Mouse (Mus musculus) liver, adult 2 months (tissue): Measurements from ENCODE around the gene Mamstr. TPM values are rescaled to one million over a fixed set of nuclear protein-coding genes. Genes with fewer than 3 reads are reported as not detected.

ENCODE experiments used
- DNase-seq: peaks from one replicate; pipeline ENCODE4 v3.0.0-alpha.2; 2011; ENCODE audit warnings: low read depth, low spot score; ENCODE audit errors: extremely low read depth
- H3K27ac ChIP-seq: fragments of 200-500 bp; replicated peaks from 2 replicates; pipeline ENCODE4 v1.5.1; 2012; ENCODE audit warnings: low read depth, mild to moderate bottlenecking, control low read depth, inconsistent platforms, low read length; ENCODE audit not compliant: insufficient read depth
- H3K27me3 ChIP-seq: fragments of 200-500 bp; 2 replicates; pipeline ENCODE4 v1.6.1; 2012; ENCODE audit warnings: mild to moderate bottlenecking, moderate library complexity, low read length, inconsistent platforms; ENCODE audit not compliant: control insufficient read depth, insufficient read depth
- H3K36me3 ChIP-seq: fragments of 200-500 bp; 2 replicates; pipeline ENCODE4 v1.6.1; 2012; ENCODE audit warnings: low read length, inconsistent platforms; ENCODE audit not compliant: control insufficient read depth, insufficient read depth
- H3K4me1 ChIP-seq: fragments of 200-500 bp; 2 replicates; pipeline ENCODE4 v1.6.1; 2011; ENCODE audit warnings: low read length; ENCODE audit not compliant: control insufficient read depth, insufficient read depth
- H3K4me3 ChIP-seq: fragments of 200-500 bp; 2 replicates; pipeline ENCODE4 v1.5.1; 2011; ENCODE audit warnings: low read depth, mild to moderate bottlenecking, control low read depth, low read length, moderate library complexity; ENCODE audit not compliant: insufficient read depth
- H3K79me2 ChIP-seq: fragments of 200-500 bp; 2 replicates; pipeline ENCODE4 v1.6.1; 2012; ENCODE audit warnings: inconsistent platforms, mild to moderate bottlenecking, low read length, moderate library complexity; ENCODE audit not compliant: control insufficient read depth, insufficient read depth
- H3K9ac ChIP-seq: fragments of 200-500 bp; 2 replicates; pipeline ENCODE4 v1.6.1; 2012; ENCODE audit warnings: low read depth, mild to moderate bottlenecking, control low read depth, inconsistent platforms, low read length
- CTCF ChIP-seq: fragments of 200-500 bp; IDR thresholded peaks from 2 replicates; pipeline ENCODE4 v1.5.1; 2011; ENCODE audit warnings: low read depth, low read length, control low read depth
- POLR2A ChIP-seq: fragments of 200-500 bp; IDR thresholded peaks from 2 replicates; pipeline ENCODE4 v1.6.1; 2011; ENCODE audit warnings: low read length, control low read depth; ENCODE audit not compliant: insufficient read depth; ENCODE audit errors: extremely low read depth
- WGBS: fragments of 180-500 bp; shearing (Covaris S2); methylation state at CpG from one replicate; pipeline ENCODE4 v1.1.7; 2018; 5-methylcytosine and 5-hydroxymethylcytosine counted together
- polyA plus RNA-seq: library from polyadenylated mRNA; depleted of rRNA; stranded (reverse); fragments of >200 nt; gene quantifications from 2 replicates; pipeline ENCODE4 v1.2.3, GENCODE M21; 2012; rRNA removed
- total RNA-seq: library from RNA; depleted of rRNA; stranded (reverse); fragments of >200 nt; gene quantifications from 2 replicates; pipeline ENCODE4 v1.2.3, GENCODE M21; 2014; rRNA removed

The Mamstr gene
- total and polyA plus RNA-seq, 2 experiments = 0.09 to 0.10 TPM

DNA sequence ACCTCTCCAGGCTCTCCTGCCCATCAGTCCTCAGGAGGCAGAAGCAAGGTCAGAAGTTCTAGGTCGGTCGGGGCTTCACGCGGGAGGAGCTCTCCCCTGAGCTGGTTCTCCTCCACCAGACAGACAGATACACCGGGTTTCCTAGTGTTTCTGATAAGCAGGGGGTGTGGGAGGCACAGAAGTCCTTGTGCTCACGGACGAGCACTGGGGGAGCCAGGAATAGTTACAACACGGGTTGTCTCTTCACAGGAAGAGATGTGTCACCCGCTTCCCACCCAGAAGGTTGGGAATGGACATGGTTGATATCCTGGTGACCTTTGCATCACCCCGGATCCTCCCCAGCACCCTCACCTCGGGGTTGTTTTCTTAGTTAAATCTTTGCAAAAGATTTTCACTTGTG is 50.0 kb downstream of the Mamstr start:
- no peak for DNase-seq
- Histone ChIP-seq H3K36me3 (no peaks in the 10 kb centered on the region), H3K79me2 (no peaks in the 10 kb centered on the region), H3K4me3 (no peak overlapping the region), H3K27ac (no peak overlapping the region), H3K27me3 (no peaks in the 10 kb centered on the region; the same call in 1 of the 2 replicates), H3K4me1 (peaks cover 2% of the 10 kb centered on the region; the same call in 1 of the 2 replicates), H3K9ac (no peak overlapping the region)
- no peak for TF ChIP-seq CTCF
- no peak for TF ChIP-seq POLR2A
- 66% methylated on average over 11 of the region's 11 CpGs for WGBS

DNA sequence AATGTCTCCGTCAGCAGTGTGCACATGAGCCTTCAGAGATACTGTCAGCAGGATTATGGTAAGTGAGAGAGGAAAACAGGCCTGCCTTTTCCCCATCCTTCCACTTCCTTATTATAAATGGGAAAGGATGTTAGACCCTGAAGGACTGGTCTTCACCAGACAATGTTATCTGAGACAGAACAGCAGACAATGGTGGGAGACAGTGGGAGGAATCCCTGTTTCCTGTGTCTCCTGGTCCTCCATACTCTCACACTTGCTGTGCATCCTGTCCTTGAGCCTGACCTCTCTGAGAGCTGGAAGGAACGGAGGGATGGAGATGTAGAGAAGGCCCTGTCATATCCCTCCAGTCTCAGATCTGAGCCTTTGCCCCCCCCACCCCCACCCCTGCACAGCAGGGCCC is 52.6 kb downstream of the Mamstr start:
- no peaks in the 10 kb centered on the region for H3K4me1 ChIP-seq
- DNase-seq = no peak
- no peak overlapping the region for H3K9ac ChIP-seq
- no peaks in the 10 kb centered on the region for H3K79me2 ChIP-seq
- H3K36me3 ChIP-seq = no peaks in the 10 kb centered on the region
- no peak overlapping the region for H3K4me3 ChIP-seq
- TF ChIP-seq POLR2A (no peak), CTCF (no peak)
- H3K27ac ChIP-seq = no peak overlapping the region
- no peaks in the 10 kb centered on the region; the same call in 1 of the 2 replicates for H3K27me3 ChIP-seq
- WGBS = 81% methylated on average over 2 of the region's 2 CpGs

DNA sequence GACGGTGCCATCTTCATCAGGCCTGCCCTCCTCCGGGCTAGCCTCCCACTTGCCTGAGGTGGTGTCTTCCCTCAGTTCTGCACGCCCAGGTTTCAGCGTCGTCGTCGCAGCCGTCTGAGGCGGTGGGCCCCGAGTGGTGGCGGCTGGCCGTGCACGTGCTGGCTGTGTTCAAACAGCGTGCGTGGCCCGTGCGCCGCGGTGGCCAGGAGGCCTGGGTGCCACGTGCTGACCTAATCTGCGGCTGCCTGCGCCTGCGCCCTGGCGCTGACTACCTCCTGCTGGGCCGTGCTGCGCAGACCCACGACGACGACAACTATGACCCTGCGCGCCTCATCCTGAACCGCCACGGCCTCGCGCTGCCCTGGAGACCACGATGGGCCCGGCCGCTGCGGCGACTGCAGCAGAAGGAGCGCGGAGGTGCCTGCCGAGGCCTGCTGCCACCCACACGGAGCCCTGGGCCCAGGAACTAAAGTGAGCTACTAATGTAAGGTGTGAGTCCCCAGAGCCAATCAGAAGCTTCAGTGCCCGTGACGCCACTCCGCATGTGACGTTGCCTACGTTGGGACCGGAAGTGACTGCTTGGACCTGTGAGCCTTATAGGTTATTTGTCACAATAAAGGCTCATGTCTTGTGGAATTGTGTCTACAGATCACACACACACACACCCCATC is 54.3 kb downstream of the Mamstr start, which contains the start of gene Sec1:
TSS of gene Sec1 (minus strand) at position 482 of the 671 bp plus-strand sequence.
- no peaks in the 10 kb centered on the region for H3K4me1 ChIP-seq
- DNase-seq = no peak
- H3K4me3 ChIP-seq = no peak within 1 kb of the TSS
- H3K27me3 ChIP-seq = no peaks in the 10 kb centered on the region; the same call in 1 of the 2 replicates
- no peak within 1 kb of the TSS for H3K9ac ChIP-seq
- 92% methylated on average over 50 of the region's 50 CpGs for WGBS
- H3K79me2 ChIP-seq = no peaks in the 10 kb centered on the region
- H3K36me3 ChIP-seq = no peaks in the 10 kb centered on the region
- H3K27ac ChIP-seq = no peak within 1 kb of the TSS
- TF ChIP-seq POLR2A (no peak), CTCF (no peak)

DNA sequence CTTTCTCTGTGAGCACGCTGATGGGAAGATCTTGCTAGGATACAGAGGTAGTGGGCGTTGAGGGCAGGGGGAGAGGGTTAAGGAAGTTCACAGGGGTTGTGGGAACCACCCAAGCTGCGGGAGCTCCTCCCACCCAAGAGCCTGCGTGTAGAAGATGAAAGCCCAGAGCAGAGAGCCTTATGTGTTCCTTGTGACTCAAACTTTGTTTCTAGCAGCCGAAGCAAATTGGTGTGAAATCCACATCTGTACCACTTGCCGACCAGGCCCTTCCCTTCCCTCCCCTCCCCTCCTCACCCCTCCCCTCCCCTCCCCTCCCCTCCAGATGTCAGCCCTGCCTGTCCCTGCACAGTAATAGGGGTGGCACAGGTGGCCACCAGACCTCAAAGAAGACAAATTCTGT is 55.3 kb downstream of the Mamstr start:
- peaks cover 5% of the 10 kb centered on the region; the same call in 1 of the 2 replicates for H3K27me3 ChIP-seq
- H3K27ac ChIP-seq = no peak overlapping the region
- no peak for TF ChIP-seq CTCF
- no peak for TF ChIP-seq POLR2A
- no peak overlapping the region for H3K9ac ChIP-seq
- no peaks in the 10 kb centered on the region for H3K36me3 ChIP-seq
- peaks cover 4% of the 10 kb centered on the region; the same call in 1 of the 2 replicates for H3K4me1 ChIP-seq
- no peak overlapping the region for H3K4me3 ChIP-seq
- WGBS = 65% methylated on average over 6 of the region's 6 CpGs
- no peaks in the 10 kb centered on the region for H3K79me2 ChIP-seq
- no peak for DNase-seq

Other genes with a start within 250 kb of the Mamstr start
Only the 30 nearest of the 36 such genes appear.
- 1.2 TPM in 2 replicates for gene Gys1, start 205.1 kb upstream of the Mamstr start, total RNA-seq
- 2.6 and 4.8 TPM in 2 replicates for gene Gys1, start 205.1 kb upstream of the Mamstr start, polyA plus RNA-seq
- 8.9 and 12.3 TPM in 2 replicates for gene Ruvbl2, start 201.9 kb upstream of the Mamstr start, total RNA-seq
- 18.4 and 28.8 TPM in 2 replicates for gene Ruvbl2, start 201.9 kb upstream of the Mamstr start, polyA plus RNA-seq
- 3,170 and 4,966 TPM in 2 replicates for gene Ftl1, start 180.1 kb upstream of the Mamstr start, total RNA-seq
- 12,947 and 13,613 TPM in 2 replicates for gene Ftl1, start 180.1 kb upstream of the Mamstr start, polyA plus RNA-seq
- 19.5 and 23.8 TPM in 2 replicates for gene Bax, start 173.1 kb upstream of the Mamstr start, total RNA-seq
- 49.8 and 62.0 TPM in 2 replicates for gene Bax, start 173.1 kb upstream of the Mamstr start, polyA plus RNA-seq
- 0.07 and 0.18 TPM in 2 replicates for gene Tulp2, start 158.1 kb upstream of the Mamstr start, total RNA-seq
- gene Tulp2, start 158.1 kb upstream of the Mamstr start, polyA plus RNA-seq = 0.30 and 0.31 TPM in 2 replicates
- 1.3 and 5.7 TPM in 2 replicates for gene Gm45808, start 153.2 kb upstream of the Mamstr start, total RNA-seq
- gene Gm45808, start 153.2 kb upstream of the Mamstr start, polyA plus RNA-seq = 0.28 and 1.5 TPM in 2 replicates
- 73.7 and 79.3 TPM in 2 replicates for gene Dhdh, start 151.2 kb upstream of the Mamstr start, total RNA-seq
- 37.2 and 37.7 TPM in 2 replicates for gene Dhdh, start 151.2 kb upstream of the Mamstr start, polyA plus RNA-seq
- gene Nucb1, start 129.6 kb upstream of the Mamstr start, total RNA-seq = 68.1 and 84.8 TPM in 2 replicates
- 307 and 310 TPM in 2 replicates for gene Nucb1, start 129.6 kb upstream of the Mamstr start, polyA plus RNA-seq
- gene Ppp1r15a, start 113.7 kb upstream of the Mamstr start, total RNA-seq = 4.3 and 4.4 TPM in 2 replicates
- gene Ppp1r15a, start 113.7 kb upstream of the Mamstr start, polyA plus RNA-seq = 10.8 and 14.9 TPM in 2 replicates
- 0.55 and 0.60 TPM in 2 replicates for gene Plekha4, start 113.6 kb upstream of the Mamstr start, total RNA-seq
- 1.00 and 1.8 TPM in 2 replicates for gene Plekha4, start 113.6 kb upstream of the Mamstr start, polyA plus RNA-seq
- not detected in 2 replicates for gene Hsd17b14, start 85.1 kb upstream of the Mamstr start, total RNA-seq
- not detected in 2 replicates for gene Hsd17b14, start 85.1 kb upstream of the Mamstr start, polyA plus RNA-seq
- gene Bcat2, start 69.8 kb upstream of the Mamstr start, total RNA-seq = 14.7 and 18.1 TPM in 2 replicates
- 41.0 and 54.5 TPM in 2 replicates for gene Bcat2, start 69.8 kb upstream of the Mamstr start, polyA plus RNA-seq
- gene Fgf21, start 24.5 kb upstream of the Mamstr start, total RNA-seq = 0.94 and 1.0 TPM in 2 replicates
- gene Fgf21, start 24.5 kb upstream of the Mamstr start, polyA plus RNA-seq = 3.7 and 4.3 TPM in 2 replicates
- gene Fut1, start 22.7 kb upstream of the Mamstr start, total RNA-seq = not detected in 2 replicates
- gene Fut1, start 22.7 kb upstream of the Mamstr start, polyA plus RNA-seq = 0.15 and 0.21 TPM in 2 replicates
- 0.09 TPM in 1 of 2 replicates, not detected in the other for gene Izumo1, start 18.2 kb upstream of the Mamstr start, total RNA-seq
- gene Izumo1, start 18.2 kb upstream of the Mamstr start, polyA plus RNA-seq = 0.04 and 0.13 TPM in 2 replicates
- 2.3 and 4.3 TPM in 2 replicates for gene Rasip1, start 12.5 kb upstream of the Mamstr start, total RNA-seq
- 3.6 and 5.1 TPM in 2 replicates for gene Rasip1, start 12.5 kb upstream of the Mamstr start, polyA plus RNA-seq
- 0.18 TPM in 1 of 2 replicates, not detected in the other for gene Fut2, start 26.4 kb downstream of the Mamstr start, total RNA-seq
- gene Fut2, start 26.4 kb downstream of the Mamstr start, polyA plus RNA-seq = 0.05 and 0.14 TPM in 2 replicates
- not detected in 2 replicates for gene Ntn5, start 44.0 kb downstream of the Mamstr start, total RNA-seq
- not detected in 2 replicates for gene Ntn5, start 44.0 kb downstream of the Mamstr start, polyA plus RNA-seq
- gene Sec1, start 54.4 kb downstream of the Mamstr start, total RNA-seq = not detected in 2 replicates
- gene Sec1, start 54.4 kb downstream of the Mamstr start, polyA plus RNA-seq = not detected in 2 replicates
- 0.09 and 0.13 TPM in 2 replicates for gene Car11, start 59.9 kb downstream of the Mamstr start, total RNA-seq
- 0.59 and 1.6 TPM in 2 replicates for gene Car11, start 59.9 kb downstream of the Mamstr start, polyA plus RNA-seq
- gene Dbp, start 65.1 kb downstream of the Mamstr start, total RNA-seq = 93.0 and 110 TPM in 2 replicates
- 8.6 and 17.0 TPM in 2 replicates for gene Dbp, start 65.1 kb downstream of the Mamstr start, polyA plus RNA-seq
- gene Rpl18, start 75.5 kb downstream of the Mamstr start, total RNA-seq = 436 and 542 TPM in 2 replicates
- 366 and 534 TPM in 2 replicates for gene Rpl18, start 75.5 kb downstream of the Mamstr start, polyA plus RNA-seq
- gene Sphk2, start 78.0 kb downstream of the Mamstr start, total RNA-seq = 13.4 and 15.2 TPM in 2 replicates
- 62.9 and 80.1 TPM in 2 replicates for gene Sphk2, start 78.0 kb downstream of the Mamstr start, polyA plus RNA-seq
- gene Fam83e, start 81.2 kb downstream of the Mamstr start, total RNA-seq = 0.18 TPM in 1 of 2 replicates, not detected in the other
- gene Fam83e, start 81.2 kb downstream of the Mamstr start, polyA plus RNA-seq = 0.05 and 0.10 TPM in 2 replicates
- gene Spaca4, start 85.8 kb downstream of the Mamstr start, total RNA-seq = not detected in 2 replicates
- not detected in 2 replicates for gene Spaca4, start 85.8 kb downstream of the Mamstr start, polyA plus RNA-seq
- gene Lmtk3, start 143.8 kb downstream of the Mamstr start, total RNA-seq = not detected in 2 replicates
- gene Lmtk3, start 143.8 kb downstream of the Mamstr start, polyA plus RNA-seq = 0.02 TPM in 1 of 2 replicates, not detected in the other
- not detected in 2 replicates for gene Sult2b1, start 144.7 kb downstream of the Mamstr start, total RNA-seq
- gene Sult2b1, start 144.7 kb downstream of the Mamstr start, polyA plus RNA-seq = 0.10 TPM in 1 of 2 replicates, not detected in the other
- gene Cyth2, start 174.6 kb downstream of the Mamstr start, total RNA-seq = 18.1 and 20.9 TPM in 2 replicates
- 14.2 and 14.8 TPM in 2 replicates for gene Cyth2, start 174.6 kb downstream of the Mamstr start, polyA plus RNA-seq
- 0.07 TPM in 1 of 2 replicates, not detected in the other for gene Kcnj14, start 184.8 kb downstream of the Mamstr start, total RNA-seq
- 0.11 TPM in 1 of 2 replicates, not detected in the other for gene Kcnj14, start 184.8 kb downstream of the Mamstr start, polyA plus RNA-seq
- 5.3 and 6.8 TPM in 2 replicates for gene Grwd1, start 191.0 kb downstream of the Mamstr start, total RNA-seq
- gene Grwd1, start 191.0 kb downstream of the Mamstr start, polyA plus RNA-seq = 7.5 and 11.0 TPM in 2 replicates